Mouse (Mus musculus): ENCODE results near the gene Crlf1.

Gene Crlf1

GRCm38 (mm10) chr8:70492664-70493640, at the start of gene Crlf1:
Gene Crlf1 (plus strand): TSS chr8:70493158.
- DNase-seq (ENCODE audit: inconsistent age in 2 of 2, low spot score in 1 of 2), result peak in 1 of 2 experiments; percentile 59

DNA sequence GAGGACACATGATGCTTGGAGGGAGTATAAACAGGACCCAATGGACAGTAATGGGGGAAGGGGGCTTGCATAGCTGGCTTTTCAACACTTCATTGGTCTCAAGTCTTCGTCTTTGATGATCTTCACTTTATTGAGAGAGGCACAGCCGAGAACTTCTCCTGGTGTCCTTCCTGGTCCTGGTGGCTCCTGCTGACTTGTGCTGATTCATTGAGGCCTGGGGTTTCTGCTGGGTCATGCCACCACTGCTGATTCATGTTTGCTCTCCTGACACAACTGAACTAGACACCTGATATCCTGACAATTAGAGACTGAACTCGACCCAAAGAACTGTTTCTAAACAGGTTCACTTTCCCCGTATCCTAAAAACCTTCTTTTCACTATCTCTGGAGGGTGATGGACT, 49.6 kb upstream of the Crlf1 start:
- DNase-seq (ENCODE audit: inconsistent age in 2 of 2, low spot score in 1 of 2), result no peak

GRCm38 (mm10) chr8:70445988-70446387, 47.0 kb upstream of the Crlf1 start:
- peak in 1 of 2 experiments; percentile 66 for DNase-seq (ENCODE audit: inconsistent age in 2 of 2, low spot score in 1 of 2)

DNA sequence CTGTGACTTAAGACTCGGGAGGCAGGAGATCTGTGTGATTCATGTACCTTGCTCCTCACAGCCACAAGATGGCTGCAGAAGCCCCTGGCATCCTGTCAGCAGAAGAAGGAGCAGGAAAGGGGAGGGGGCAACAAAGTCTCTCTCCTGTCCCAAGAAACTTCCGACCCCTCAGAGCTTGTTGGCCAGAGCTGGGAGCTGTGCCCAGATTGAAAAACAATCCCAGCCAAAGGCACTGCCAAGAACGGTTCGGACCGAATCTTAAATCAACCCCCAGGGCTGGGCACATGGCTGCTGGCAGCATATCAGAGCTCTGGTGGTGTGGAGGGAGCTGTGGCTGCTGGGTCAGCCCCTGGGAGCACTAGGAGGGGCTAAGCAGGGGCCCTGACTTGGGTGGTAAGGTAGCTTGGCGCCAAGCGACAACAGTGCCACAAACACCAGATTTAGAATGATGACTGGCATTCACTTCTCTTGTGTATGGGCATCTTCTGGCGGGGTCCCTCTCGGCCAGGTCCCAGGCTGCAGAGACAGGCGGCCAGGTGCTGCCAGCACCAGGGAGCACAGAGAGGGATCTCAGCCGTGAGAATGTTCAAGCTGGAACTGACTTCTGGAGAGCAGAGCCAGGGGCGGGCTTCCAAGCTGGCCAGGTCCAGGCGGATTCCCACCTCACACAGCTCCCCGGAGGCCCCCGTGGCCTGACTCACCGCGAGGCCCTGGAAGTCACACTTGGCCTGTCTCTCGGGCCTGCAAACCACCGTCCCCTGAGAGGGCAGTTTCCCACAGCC, 45.1 kb upstream of the Crlf1 start:
- DNase-seq (ENCODE audit: inconsistent age in 2 of 2, low spot score in 1 of 2), result peak; percentile 45 to 69

- no peak for DNase-seq (ENCODE audit: inconsistent age in 2 of 2, low spot score in 1 of 2)
Observed at GRCm38 (mm10) chr8:70452196-70452966, 40.6 kb upstream of the Crlf1 start.

- no peak for DNase-seq (ENCODE audit: inconsistent age in 2 of 2, low spot score in 1 of 2)
Observed at GRCm38 (mm10) chr8:70453852-70454251, 39.1 kb upstream of the Crlf1 start.

DNA sequence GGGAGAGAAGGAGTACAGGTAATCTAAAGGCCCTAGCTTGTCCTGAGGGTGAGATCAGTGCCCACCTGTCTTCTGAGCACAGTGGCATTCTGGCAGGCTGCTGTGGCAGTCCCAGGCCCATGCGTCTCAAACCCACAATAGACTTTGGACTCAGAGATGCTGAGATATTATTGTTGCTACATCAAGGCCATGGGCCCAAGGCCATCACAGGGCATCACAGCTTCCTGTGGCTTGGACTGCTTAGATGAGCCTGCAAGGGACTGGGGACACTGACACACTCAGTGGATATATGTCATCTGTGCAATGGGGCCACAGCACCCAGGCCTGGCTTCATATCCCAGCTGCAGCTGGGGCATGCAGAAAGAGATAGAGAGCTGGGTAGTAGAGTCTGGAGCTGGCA, 36.0 kb upstream of the Crlf1 start:
- peak; percentile 78 to 88 for DNase-seq (ENCODE audit: inconsistent age in 2 of 2, low spot score in 1 of 2)

DNA sequence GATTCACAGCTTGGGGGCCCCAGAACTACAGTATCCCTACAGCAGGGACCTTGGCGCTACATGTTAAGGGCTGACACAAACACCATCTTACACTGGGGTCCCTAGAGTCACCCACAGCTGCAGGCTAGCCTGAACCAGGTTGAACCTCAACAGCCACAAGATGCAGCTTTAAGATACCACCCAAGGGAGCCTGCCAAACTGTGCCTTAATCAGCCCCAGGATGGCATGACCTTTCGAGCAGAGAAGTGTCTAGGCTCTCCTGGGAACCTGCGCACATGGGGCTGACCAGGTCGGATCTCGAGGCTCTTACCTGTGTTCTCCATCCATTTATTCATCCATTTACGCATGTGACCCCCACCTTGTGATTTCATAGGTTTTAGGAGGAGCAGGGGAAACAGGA, 35.1 kb upstream of the Crlf1 start:
- no peak for DNase-seq (ENCODE audit: inconsistent age in 2 of 2, low spot score in 1 of 2)

- peak; percentile 59 to 86 for DNase-seq (ENCODE audit: inconsistent age in 2 of 2, low spot score in 1 of 2)
Observed at GRCm38 (mm10) chr8:70458462-70458861, 34.5 kb upstream of the Crlf1 start.

DNA sequence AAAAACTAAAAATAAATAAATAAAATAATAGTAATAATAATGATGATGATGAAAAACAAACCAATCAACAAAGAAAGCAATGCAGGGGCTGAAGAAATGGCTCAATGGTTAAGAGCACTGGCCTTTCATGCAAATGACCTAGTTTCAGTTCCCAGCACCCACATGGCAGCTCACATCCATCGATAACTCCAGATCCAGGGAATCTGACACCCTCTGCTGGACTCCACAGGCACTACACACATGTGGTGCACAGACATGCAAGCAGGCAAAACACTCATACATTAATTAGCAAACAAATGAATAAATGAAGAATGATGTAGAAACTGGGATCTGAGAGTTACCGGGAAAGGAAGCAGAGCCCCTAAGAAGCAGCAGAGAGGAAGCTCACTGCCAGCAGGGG, 33.3 kb upstream of the Crlf1 start:
- no peak for DNase-seq (ENCODE audit: inconsistent age in 2 of 2, low spot score in 1 of 2)

DNA sequence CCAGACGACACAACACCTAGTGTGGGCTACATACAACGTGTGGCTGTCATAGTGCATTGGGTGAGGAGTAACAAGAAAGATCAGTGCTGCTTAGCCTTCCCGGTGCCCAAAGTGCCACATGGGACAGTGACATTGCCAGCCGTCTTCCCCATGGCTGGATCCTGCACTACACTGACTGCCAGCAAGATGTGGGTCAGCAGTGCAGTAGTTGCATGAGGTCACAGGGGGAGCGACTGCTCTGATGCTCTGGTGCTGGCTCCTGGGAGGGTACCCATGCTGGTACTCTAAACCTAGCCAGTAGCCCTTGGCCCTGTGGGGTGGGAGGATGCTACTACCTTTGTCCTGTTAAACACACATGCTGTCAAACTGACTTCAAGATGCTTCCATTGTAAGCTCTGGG, 32.8 kb upstream of the Crlf1 start:
- DNase-seq (ENCODE audit: inconsistent age in 2 of 2, low spot score in 1 of 2), result peak in 1 of 2 experiments; percentile 73

- DNase-seq (ENCODE audit: inconsistent age in 2 of 2, low spot score in 1 of 2), result no peak
Observed at GRCm38 (mm10) chr8:70460606-70461005, 32.4 kb upstream of the Crlf1 start.

DNA sequence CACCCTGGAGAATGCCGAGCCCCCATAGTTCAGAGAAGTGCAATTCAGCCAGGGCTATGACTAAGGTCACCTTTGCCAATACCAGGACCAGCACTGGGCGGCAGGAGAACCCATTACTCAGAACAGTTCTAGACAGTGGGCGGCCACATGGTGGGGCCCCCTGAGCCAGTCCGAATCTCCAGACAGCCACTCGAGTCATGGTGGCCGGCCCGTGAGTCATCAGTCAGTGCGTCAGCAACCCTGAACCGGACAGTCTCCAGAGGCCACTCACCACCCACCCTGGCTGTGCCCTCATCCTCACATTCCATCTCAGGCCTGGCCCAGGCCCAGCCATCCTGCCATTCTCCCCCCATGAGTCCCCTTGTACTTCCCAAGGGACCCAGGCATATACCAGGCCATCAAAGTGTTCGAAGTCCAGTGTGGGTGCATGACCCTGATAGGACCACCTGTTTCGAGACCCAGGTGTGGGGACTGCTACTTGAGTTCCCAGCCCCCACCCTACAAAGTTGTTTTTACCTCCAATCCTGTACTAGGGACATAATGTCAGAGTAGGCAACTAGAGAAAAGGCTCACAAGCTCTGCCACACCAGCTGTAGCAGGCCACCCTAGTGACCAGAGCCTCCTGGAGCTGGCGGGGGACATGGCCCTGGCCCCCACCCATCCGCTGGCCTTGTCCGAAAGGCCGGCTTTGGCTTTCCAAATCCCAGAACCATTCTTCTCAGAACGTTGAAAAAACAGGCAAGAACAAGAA, 31.0 kb upstream of the Crlf1 start:
- peak; percentile 89 to 90 for DNase-seq (ENCODE audit: inconsistent age in 2 of 2, low spot score in 1 of 2)

DNA sequence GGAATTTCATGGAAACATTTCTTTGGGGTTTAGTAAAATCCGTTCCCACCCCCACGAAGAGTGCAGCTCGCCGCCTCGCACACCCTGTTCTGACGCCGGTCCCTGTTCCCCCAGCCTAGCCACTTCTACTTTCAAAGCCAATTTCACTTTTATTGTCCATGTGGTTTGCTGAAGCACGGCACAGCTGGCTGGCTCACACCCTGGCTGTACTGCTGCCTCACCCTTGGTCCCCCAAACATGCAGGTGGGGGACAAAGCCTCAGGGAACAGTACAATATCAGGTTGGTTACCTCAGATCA, 30.5 kb upstream of the Crlf1 start:
- no peak for DNase-seq (ENCODE audit: inconsistent age in 2 of 2, low spot score in 1 of 2)

DNA sequence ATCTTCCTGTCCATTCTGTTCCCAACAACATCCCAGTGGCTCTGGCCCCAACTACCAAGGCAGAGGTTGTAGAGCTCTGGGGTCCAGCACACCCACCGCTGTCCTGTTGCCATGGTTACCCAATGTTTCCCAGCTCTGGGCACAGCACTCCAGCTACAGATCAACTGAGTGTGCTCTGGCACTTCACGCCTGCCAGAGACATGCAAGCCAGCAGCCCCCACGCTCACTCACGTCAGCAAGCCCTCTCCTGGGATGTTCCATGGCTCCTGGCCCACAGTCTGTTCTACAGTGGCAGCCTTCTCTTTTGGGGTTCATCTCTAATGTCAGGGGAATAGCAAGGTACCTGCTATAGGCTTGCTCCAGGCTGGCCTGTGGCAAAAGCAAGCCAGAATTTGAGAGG, 29.7 kb upstream of the Crlf1 start:
- no peak for DNase-seq (ENCODE audit: inconsistent age in 2 of 2, low spot score in 1 of 2)

GRCm38 (mm10) chr8:70464162-70464561, 28.8 kb upstream of the Crlf1 start:
- no peak for DNase-seq (ENCODE audit: inconsistent age in 2 of 2, low spot score in 1 of 2)

- DNase-seq (ENCODE audit: inconsistent age in 2 of 2, low spot score in 1 of 2), result no peak
Observed at GRCm38 (mm10) chr8:70465701-70466100, 27.3 kb upstream of the Crlf1 start.

DNA sequence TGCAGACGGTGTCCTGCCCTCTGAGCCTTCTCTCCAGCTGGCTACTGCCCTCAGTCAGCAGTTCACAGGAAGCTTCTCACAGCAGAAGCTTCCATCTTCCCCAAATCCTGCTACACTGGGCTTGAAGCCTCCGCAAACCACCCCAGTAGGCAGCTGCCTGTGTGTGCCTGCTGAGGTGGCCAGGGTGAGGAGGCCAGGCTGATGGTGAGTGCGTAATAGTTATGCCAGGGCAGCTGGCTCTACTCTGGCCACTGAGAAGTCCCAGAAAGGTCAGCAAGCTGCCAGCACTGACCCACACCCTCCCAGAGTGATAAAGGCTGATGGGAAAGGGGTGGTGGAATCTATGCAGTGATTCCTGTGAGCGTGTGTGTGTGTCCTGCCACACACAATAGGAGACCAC, 26.7 kb upstream of the Crlf1 start:
- DNase-seq (ENCODE audit: inconsistent age in 2 of 2, low spot score in 1 of 2), result no peak

DNA sequence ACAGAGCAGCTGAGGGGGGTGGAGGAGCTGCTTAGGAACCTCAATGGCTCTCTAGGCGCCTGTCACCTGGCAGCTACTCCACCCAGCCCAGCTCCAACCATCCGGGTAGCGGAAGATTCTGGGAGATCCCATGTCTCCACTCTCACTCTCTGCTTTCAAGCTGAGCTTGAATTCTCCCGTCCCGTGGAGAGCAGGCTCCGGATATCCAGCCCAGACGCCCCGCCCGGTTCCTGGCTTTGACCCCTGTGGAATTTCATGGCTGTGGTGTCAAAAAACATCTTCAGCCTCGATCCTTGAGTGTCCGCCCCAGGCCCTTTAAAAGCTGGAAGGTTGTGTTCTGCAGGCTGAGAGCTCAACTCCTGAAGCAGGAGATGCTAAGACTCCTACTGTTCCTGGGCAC, 26.2 kb upstream of the Crlf1 start:
- no peak for DNase-seq (ENCODE audit: inconsistent age in 2 of 2, low spot score in 1 of 2)

DNA sequence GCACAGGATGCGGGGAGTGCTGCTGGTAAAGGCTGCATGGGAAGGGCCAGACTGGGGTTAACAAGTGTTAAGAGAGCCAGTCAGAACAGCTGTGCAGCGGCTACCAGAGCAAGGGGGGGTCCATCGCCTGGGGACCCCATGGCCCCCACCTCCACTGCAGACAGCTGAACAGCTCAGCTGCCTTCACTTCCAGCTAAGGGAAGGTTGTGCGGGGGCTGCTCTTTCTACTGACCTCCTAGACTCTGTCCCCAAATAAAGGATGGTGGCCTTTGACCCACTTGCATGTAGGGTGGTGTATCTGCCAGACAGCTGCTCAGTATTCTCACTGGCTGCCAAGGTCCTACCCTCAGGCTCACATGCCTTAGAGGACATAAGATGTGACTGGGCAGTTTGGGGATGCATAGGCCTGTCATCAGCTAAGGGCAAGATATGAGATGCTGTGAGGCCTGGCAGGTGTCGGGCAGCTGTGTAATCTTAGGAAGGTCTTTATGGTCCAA, 25.7 kb upstream of the Crlf1 start:
- no peak for DNase-seq (ENCODE audit: inconsistent age in 2 of 2, low spot score in 1 of 2)

DNA sequence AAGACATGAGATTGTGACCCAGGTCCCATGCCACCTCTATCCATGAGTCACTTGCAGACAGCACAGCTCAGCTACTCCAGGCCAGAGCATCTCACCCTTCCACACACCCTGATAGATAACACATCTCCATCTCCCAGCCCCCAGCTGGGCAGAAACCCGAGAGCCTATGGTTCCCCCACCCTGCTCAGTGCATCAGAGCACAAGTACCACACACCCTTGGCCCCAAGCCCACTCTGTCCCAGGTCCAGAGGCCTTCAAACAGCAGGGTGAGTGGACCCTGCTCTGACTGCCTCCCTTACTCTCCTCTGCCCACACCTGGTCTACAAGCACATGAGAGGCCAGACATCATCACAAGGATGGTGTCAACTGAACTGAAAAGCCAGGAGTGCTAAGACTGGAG, 25.1 kb upstream of the Crlf1 start:
- no peak for DNase-seq (ENCODE audit: inconsistent age in 2 of 2, low spot score in 1 of 2)

Data from adrenal gland, adult (tissue).